In genomic region chr3:102108201-102108600, GRCm38 (mm10) we compare ENCODE assay signal across 26 mouse cellular contexts. TPM values are rescaled to one million over a fixed set of nuclear protein-coding genes. Genes with fewer than 3 reads are reported as not detected.
DNase-seq lines count a peak whose midpoint lies in the region; ATAC-seq and TF ChIP-seq lines count a peak whose summit lies in the region.
"Had no signal": no experiment of that assay in that cellular context is flagged by ENCODE, and none has a peak within 500 bp of the region (broad histone marks: within the 10 kb centered on the region; RNA-seq: fewer than 3 reads in every experiment).

No protein-coding gene starts in this region.

- WGBS in kidney, adult 2 months = 56% methylated on average over 3 of the region's 3 CpGs
- 70% methylated on average over 3 of the region's 3 CpGs for WGBS in kidney, embryonic 15.5 days
- WGBS in neural tube, embryonic 13.5 days = 75% methylated on average over 3 of the region's 3 CpGs

- no peak for TF ChIP-seq CTCF in kidney, adult 2 months (conservative IDR thresholded peaks at IDR 0.05; ENCODE audit: insufficient read depth, insufficient read length, low read depth, low read length)

- no peak overlapping the region for H3K27ac ChIP-seq in kidney, adult 2 months (ENCODE audit: insufficient read depth, low read depth, low read length)
- no peak overlapping the region for H3K27ac ChIP-seq in kidney, embryonic 15.5 days
- no peak overlapping the region for H3K27ac ChIP-seq in neural tube, embryonic 13.5 days (replicated peaks)
- H3K27ac ChIP-seq: embryonic facial prominence, embryonic 12.5 days; heart, embryonic 10.5 days; hindbrain, embryonic 15.5 days; intestine, embryonic 15.5 days; layer of hippocampus, adult 2 months; macrophage; midbrain, embryonic 10.5 days had no signal

- peak; percentile 72 for DNase-seq in kidney, adult 2 months
- no peak for DNase-seq in neural tube, embryonic 10.5 days (ENCODE audit: extremely low spot score, low spot score)
- peak; percentile 25 for DNase-seq in R1 (ENCODE audit: low read depth, low spot score)
- DNase-seq in yolk sac, embryonic 10.5 days (ENCODE audit: low spot score) = no peak
- DNase-seq: adrenal gland, adult 2 months; cerebellum, adult 11-12 months; cerebellum, postnatal 14 days; gastrocnemius, postnatal 10 days; heart, postnatal 4 days; kidney, postnatal 25 days; thymus, postnatal 14 days had no signal

- no peaks in the 10 kb centered on the region for H3K4me1 ChIP-seq in kidney, adult 2 months (ENCODE audit: control insufficient read depth, insufficient read depth, low read length)
- H3K4me1 ChIP-seq in kidney, embryonic 15.5 days = peaks cover 8% of the 10 kb centered on the region
- H3K4me1 ChIP-seq in neural tube, embryonic 13.5 days (replicated peaks) = no peaks in the 10 kb centered on the region
- H3K4me1 ChIP-seq: embryonic facial prominence, embryonic 12.5 days; hindbrain, embryonic 15.5 days; intestine, embryonic 15.5 days had no signal

- TF ChIP-seq POLR2A in kidney, adult 2 months (IDR thresholded peaks at IDR 0.05; ENCODE audit: low read depth, low read length) = no peak

- H3K9me3 ChIP-seq in kidney, embryonic 15.5 days (replicated peaks) = no peaks in the 10 kb centered on the region
- no peaks in the 10 kb centered on the region for H3K9me3 ChIP-seq in neural tube, embryonic 13.5 days
- H3K9me3 ChIP-seq: embryonic facial prominence, embryonic 12.5 days; heart, embryonic 10.5 days; hindbrain, embryonic 15.5 days; intestine, embryonic 15.5 days; midbrain, embryonic 10.5 days had no signal

- no peaks in the 10 kb centered on the region for H3K27me3 ChIP-seq in kidney, adult 2 months (replicated peaks; ENCODE audit: control insufficient read depth, insufficient read depth, low read length)
- no peaks in the 10 kb centered on the region for H3K27me3 ChIP-seq in kidney, embryonic 15.5 days
- no peaks in the 10 kb centered on the region for H3K27me3 ChIP-seq in neural tube, embryonic 13.5 days
- H3K27me3 ChIP-seq: embryonic facial prominence, embryonic 12.5 days; hindbrain, embryonic 15.5 days; intestine, embryonic 15.5 days had no signal

- no peak overlapping the region for H3K9ac ChIP-seq in kidney, embryonic 15.5 days
- no peak overlapping the region for H3K9ac ChIP-seq in neural tube, embryonic 13.5 days
- H3K9ac ChIP-seq: embryonic facial prominence, embryonic 12.5 days; hindbrain, embryonic 15.5 days; intestine, embryonic 15.5 days had no signal

- no peaks in the 10 kb centered on the region for H3K36me3 ChIP-seq in kidney, adult 2 months (ENCODE audit: control insufficient read depth, insufficient read depth, low read length)
- no peaks in the 10 kb centered on the region for H3K36me3 ChIP-seq in kidney, embryonic 15.5 days
- no peaks in the 10 kb centered on the region for H3K36me3 ChIP-seq in neural tube, embryonic 13.5 days
- H3K36me3 ChIP-seq: embryonic facial prominence, embryonic 12.5 days; heart, embryonic 10.5 days; hindbrain, embryonic 15.5 days; intestine, embryonic 15.5 days; midbrain, embryonic 10.5 days had no signal

- no peak overlapping the region for H3K4me2 ChIP-seq in kidney, embryonic 15.5 days
- no peak overlapping the region for H3K4me2 ChIP-seq in neural tube, embryonic 13.5 days
- H3K4me2 ChIP-seq: embryonic facial prominence, embryonic 12.5 days; hindbrain, embryonic 15.5 days; intestine, embryonic 15.5 days had no signal

- ATAC-seq in kidney, embryonic 15.5 days (replicated peaks; ENCODE audit: low FRiP score) = no peak
- ATAC-seq in neural tube, embryonic 13.5 days (ENCODE audit: low read depth) = peak; percentile 43; the same call in 1 of the 2 replicates
- ATAC-seq in megakaryocyte progenitor cell, adult 5-6 weeks (replicated peaks; ENCODE audit: poor library complexity) = no peak
- ATAC-seq: forebrain, embryonic 16.5 days; intestine, embryonic 15.5 days had no signal

- H3K4me3 ChIP-seq in kidney, adult 2 months (ENCODE audit: insufficient read depth, low read depth, low read length) = no peak overlapping the region
- no peak overlapping the region for H3K4me3 ChIP-seq in kidney, embryonic 15.5 days (replicated peaks)
- H3K4me3 ChIP-seq in neural tube, embryonic 13.5 days = no peak overlapping the region
- H3K4me3 ChIP-seq: embryonic facial prominence, embryonic 12.5 days; heart, embryonic 10.5 days; hindbrain, embryonic 15.5 days; intestine, embryonic 15.5 days; layer of hippocampus, adult 2 months; midbrain, embryonic 10.5 days; myocyte had no signal

RNA-seq across cellular contexts. Expression of gene Casq2, which starts 22.0 kb away (rescaled TPM):
- polyA plus RNA-seq in kidney, adult 2 months (2012; rRNA removed) = 0.38 and 2.1 TPM in 2 replicates
- 6.6 and 11.1 TPM in 2 replicates for polyA plus RNA-seq in kidney, embryonic 15.5 days (2015; fragmentation: Nextera tagmentation; extraction: Ambion mirVana)
- polyA plus RNA-seq in neural tube, embryonic 13.5 days (2015; fragmentation: Nextera tagmentation; extraction: Ambion mirVana) = 1.9 and 4.3 TPM in 2 replicates
- total RNA-seq in megakaryocyte progenitor cell, adult 5-6 weeks (2015) = not detected in 2 replicates
- not detected in 2 replicates for total RNA-seq in megakaryocyte progenitor cell, adult 5-6 weeks (2017)
- total RNA-seq: granulocyte monocyte progenitor cell, adult 5-6 weeks; neutrophil, adult 5-6 weeks had no signal
- polyA plus RNA-seq: liver, adult 2 months; macrophage; midbrain, embryonic 10.5 days had no signal

Comparison
In these comparisons a context has a peak if more than half of its experiments do, and no peak if none do; other contexts are left out.
1. DNase-seq: peak in kidney, adult 2 months (single experiment) and R1 (single experiment); none in neural tube, embryonic 10.5 days (single experiment) and yolk sac, embryonic 10.5 days (single experiment).